Mouse (Mus musculus) heart, embryonic 11.5 days (tissue): ENCODE results near the gene Mllt1. TPM values are rescaled to one million over a fixed set of nuclear protein-coding genes. Genes with fewer than 3 reads are reported as not detected.

Experiments used
- ATAC-seq: fragments of 200-750 bp; cut with Nextera tagmentation; replicated peaks from 2 replicates; pipeline ENCODE4 v1.8.0; 2017; ENCODE audit warnings: moderate library complexity; ENCODE audit not compliant: insufficient number of reproducible peaks, low FRiP score, low TSS enrichment
- H3K27ac ChIP-seq: fragments of 300-500 bp; sonication (generic); 2 replicates; pipeline ENCODE4 v1.5.1; 2014; ENCODE audit warnings: mild to moderate bottlenecking, low read depth, low read length
- H3K27me3 ChIP-seq: fragments of 300-500 bp; sonication (generic); 2 replicates; pipeline ENCODE4 v1.6.1; 2014; ENCODE audit warnings: mild to moderate bottlenecking, low read length, mixed read lengths; ENCODE audit not compliant: control insufficient read depth, insufficient read depth
- H3K36me3 ChIP-seq: fragments of 300-500 bp; sonication (generic); 2 replicates; pipeline ENCODE4 v1.6.1; 2014; ENCODE audit warnings: mild to moderate bottlenecking, low read length, moderate library complexity, mixed read lengths; ENCODE audit not compliant: control insufficient read depth, insufficient read depth
- H3K4me1 ChIP-seq: fragments of 300-500 bp; sonication (generic); 2 replicates; pipeline ENCODE4 v1.6.1; 2014; ENCODE audit warnings: low read length; ENCODE audit not compliant: control insufficient read depth, insufficient read depth
- H3K4me2 ChIP-seq: fragments of 300-500 bp; sonication (generic); 2 replicates; pipeline ENCODE4 v1.6.1; 2014; ENCODE audit warnings: mild to moderate bottlenecking, moderate library complexity
- H3K4me3 ChIP-seq: fragments of 300-500 bp; sonication (generic); 2 replicates; pipeline ENCODE4 v1.5.1; 2014; ENCODE audit warnings: low read depth, low read length
- H3K9ac ChIP-seq: fragments of 300-500 bp; sonication (generic); 2 replicates; pipeline ENCODE4 v1.6.1; 2014; ENCODE audit warnings: mild to moderate bottlenecking, low read depth, low read length, moderate library complexity
- H3K9me3 ChIP-seq: fragments of 300-500 bp; sonication (generic); replicated peaks from 2 replicates; pipeline ENCODE4 v1.6.1; 2016; ENCODE audit warnings: low read length; ENCODE audit not compliant: control insufficient read depth
- WGBS: fragments of 180-500 bp; shearing (Covaris S2); extraction: QIAGEN DNeasy Blood & Tissue Kit; methylation state at CpG from one replicate; pipeline ENCODE4 v1.1.7; 2014; ENCODE audit not compliant: insufficient replicate concordance; 5-methylcytosine and 5-hydroxymethylcytosine counted together
- polyA plus RNA-seq: library from polyadenylated mRNA; unstranded; fragments of >200 nt; fragmentation: Nextera tagmentation; extraction: Ambion mirVana; gene quantifications from 2 replicates; pipeline ENCODE4 v1.2.1, GENCODE M21; 2014

Gene Mllt1
- polyA plus RNA-seq, result 14.2 and 20.1 TPM in 2 replicates

GRCm38 (mm10) chr17:56935363-56936131 lies at the start of gene Mllt1:
TSS of gene Mllt1 (minus strand) at chr17:56935415.
- H3K9me3 ChIP-seq, result no peaks in the 10 kb centered on the region
- no peaks in the 10 kb centered on the region for H3K36me3 ChIP-seq
- H3K9ac ChIP-seq, result peak within 1 kb of the TSS; percentile 92
- H3K4me1 ChIP-seq, result peaks cover 18% of the 10 kb centered on the region
- H3K4me2 ChIP-seq, result peak within 1 kb of the TSS; percentile 77
- WGBS, result 3% methylated on average over 66 of the region's 76 CpGs
- H3K27me3 ChIP-seq, result no peaks in the 10 kb centered on the region
- ATAC-seq, result peak; percentile 96
- H3K4me3 ChIP-seq, result peak within 1 kb of the TSS; percentile 92
- H3K27ac ChIP-seq, result peak within 1 kb of the TSS; percentile 79

GRCm38 (mm10) chr17:56984886-56985285 lies 49.7 kb upstream of the Mllt1 start:
- Histone ChIP-seq H3K27me3 (no peaks in the 10 kb centered on the region), H3K4me3 (no peak overlapping the region), H3K27ac (no peak overlapping the region), H3K36me3 (no peaks in the 10 kb centered on the region), H3K9ac (no peak overlapping the region), H3K4me2 (no peak overlapping the region), H3K9me3 (no peaks in the 10 kb centered on the region), H3K4me1 (no peaks in the 10 kb centered on the region)
- ATAC-seq, result no peak
- 69% methylated on average over 9 of the region's 9 CpGs for WGBS

GRCm38 (mm10) chr17:56982013-56982412 lies 46.8 kb upstream of the Mllt1 start, which contains the start of gene Acer1:
TSS of gene Acer1 (minus strand) at chr17:56982126.
- no peaks in the 10 kb centered on the region for H3K4me1 ChIP-seq
- WGBS, result 56% methylated on average over 5 of the region's 5 CpGs
- no peaks in the 10 kb centered on the region for H3K9me3 ChIP-seq
- no peak within 1 kb of the TSS for H3K4me3 ChIP-seq
- no peak for ATAC-seq
- no peak within 1 kb of the TSS for H3K27ac ChIP-seq
- H3K9ac ChIP-seq, result no peak within 1 kb of the TSS
- no peaks in the 10 kb centered on the region for H3K36me3 ChIP-seq
- H3K4me2 ChIP-seq, result no peak within 1 kb of the TSS
- H3K27me3 ChIP-seq, result no peaks in the 10 kb centered on the region

- no peak overlapping the region for H3K9ac ChIP-seq
- H3K4me3 ChIP-seq, result no peak overlapping the region
- 73% methylated on average over 7 of the region's 7 CpGs for WGBS
- no peaks in the 10 kb centered on the region for H3K27me3 ChIP-seq
- no peaks in the 10 kb centered on the region for H3K9me3 ChIP-seq
- H3K4me1 ChIP-seq, result no peaks in the 10 kb centered on the region
- H3K4me2 ChIP-seq, result no peak overlapping the region
- no peak for ATAC-seq
- H3K27ac ChIP-seq, result no peak overlapping the region
- no peaks in the 10 kb centered on the region for H3K36me3 ChIP-seq
Observed at GRCm38 (mm10) chr17:56981049-56981448, 45.8 kb upstream of the Mllt1 start.

GRCm38 (mm10) chr17:56979524-56979923 lies 44.3 kb upstream of the Mllt1 start:
- H3K27me3 ChIP-seq, result no peaks in the 10 kb centered on the region; the same call in 1 of the 2 replicates
- 40% methylated on average over 6 of the region's 8 CpGs for WGBS
- no peaks in the 10 kb centered on the region for H3K9me3 ChIP-seq
- H3K36me3 ChIP-seq, result no peaks in the 10 kb centered on the region
- no peak overlapping the region for H3K27ac ChIP-seq
- no peak overlapping the region for H3K9ac ChIP-seq
- no peak overlapping the region for H3K4me3 ChIP-seq
- H3K4me1 ChIP-seq, result no peaks in the 10 kb centered on the region
- ATAC-seq, result no peak
- H3K4me2 ChIP-seq, result no peak overlapping the region

- Histone ChIP-seq H3K36me3 (no peaks in the 10 kb centered on the region), H3K9ac (no peak overlapping the region), H3K27ac (no peak overlapping the region), H3K27me3 (no peaks in the 10 kb centered on the region; the same call in 1 of the 2 replicates), H3K9me3 (no peaks in the 10 kb centered on the region), H3K4me1 (no peaks in the 10 kb centered on the region), H3K4me2 (no peak overlapping the region), H3K4me3 (no peak overlapping the region)
- WGBS, result 69% methylated on average over 8 of the region's 8 CpGs
- ATAC-seq, result no peak
Observed at GRCm38 (mm10) chr17:56976531-56977390, 41.5 kb upstream of the Mllt1 start.

GRCm38 (mm10) chr17:56975391-56975790 lies 40.2 kb upstream of the Mllt1 start:
- Histone ChIP-seq H3K4me2 (no peak overlapping the region), H3K4me3 (no peak overlapping the region), H3K27me3 (peaks cover 5% of the 10 kb centered on the region; the same call in 1 of the 2 replicates), H3K4me1 (no peaks in the 10 kb centered on the region), H3K9me3 (no peaks in the 10 kb centered on the region), H3K27ac (no peak overlapping the region), H3K9ac (no peak overlapping the region), H3K36me3 (no peaks in the 10 kb centered on the region)
- 82% methylated on average over 3 of the region's 3 CpGs for WGBS
- ATAC-seq, result no peak

- no peak overlapping the region for H3K27ac ChIP-seq
- ATAC-seq, result no peak
- 83% methylated on average over 5 of the region's 5 CpGs for WGBS
Observed at GRCm38 (mm10) chr17:56974708-56975240, 39.6 kb upstream of the Mllt1 start.

More at GRCm38 (mm10) chr17:56974708-56975240, 39.6 kb upstream of the Mllt1 start:
- no peak overlapping the region for H3K4me2 ChIP-seq
- no peak overlapping the region for H3K4me3 ChIP-seq
- H3K4me1 ChIP-seq, result no peaks in the 10 kb centered on the region
- H3K36me3 ChIP-seq, result no peaks in the 10 kb centered on the region
- no peak overlapping the region for H3K9ac ChIP-seq
- H3K9me3 ChIP-seq, result no peaks in the 10 kb centered on the region
- H3K27me3 ChIP-seq, result peaks cover 5% of the 10 kb centered on the region; the same call in 1 of the 2 replicates
